ENCODE assay signal across 11 mouse cellular contexts in genomic region chr2:29944723-29945122, GRCm38 (mm10). TPM values are rescaled to one million over a fixed set of nuclear protein-coding genes. Genes with fewer than 3 reads are reported as not detected.
DNase-seq lines count a peak whose midpoint lies in the region; ATAC-seq lines count a peak whose summit lies in the region.
"Had no signal": no experiment of that assay in that cellular context is flagged by ENCODE, and none has a peak within 500 bp of the region (broad histone marks: within the 10 kb centered on the region; RNA-seq: fewer than 3 reads in every experiment).

No protein-coding gene starts in this region.

- no peak for DNase-seq in neural tube, embryonic 10.5 days (ENCODE audit: extremely low spot score, low spot score)
- peak; percentile 19 to 50 for DNase-seq in kidney, postnatal 4 days
- DNase-seq in c-Kit-positive CD71-positive TER-119-positive erythroid progenitor cells, embryonic 14.5 days (ENCODE audit: low spot score): no peak
- DNase-seq in layer of hippocampus, postnatal 25 days (ENCODE audit: extremely low spot score in 1 of 2, low spot score in 1 of 2): no peak
- DNase-seq: gastrocnemius, postnatal 36 days had no signal

- H3K9me3 ChIP-seq in neural tube, embryonic 13.5 days: no peaks in the 10 kb centered on the region
- no peaks in the 10 kb centered on the region for H3K9me3 ChIP-seq in heart, embryonic 14.5 days (ENCODE audit: control insufficient read depth, low read length)
- no peaks in the 10 kb centered on the region for H3K9me3 ChIP-seq in stomach, embryonic 16.5 days (replicated peaks; ENCODE audit: control insufficient read depth, low read length)
- H3K9me3 ChIP-seq in hindbrain, embryonic 16.5 days (ENCODE audit: control insufficient read depth, low read length): no peaks in the 10 kb centered on the region
- H3K9me3 ChIP-seq: midbrain, embryonic 12.5 days had no signal

- ATAC-seq in neural tube, embryonic 13.5 days (ENCODE audit: low read depth): no peak
- peak; percentile 71 for ATAC-seq in heart, embryonic 14.5 days (ENCODE audit: insufficient number of reproducible peaks, insufficient read depth, low FRiP score, low read depth)
- no peak for ATAC-seq in stomach, embryonic 16.5 days (ENCODE audit: insufficient read depth, low FRiP score)
- no peak for ATAC-seq in hindbrain, embryonic 16.5 days
- ATAC-seq: Patski had no signal

- H3K27me3 ChIP-seq in neural tube, embryonic 13.5 days: no peaks in the 10 kb centered on the region
- H3K27me3 ChIP-seq in heart, embryonic 14.5 days (ENCODE audit: control insufficient read depth, insufficient read depth, low read length): no peaks in the 10 kb centered on the region
- H3K27me3 ChIP-seq in stomach, embryonic 16.5 days (ENCODE audit: control insufficient read depth, insufficient read depth, low read length): no peaks in the 10 kb centered on the region
- no peaks in the 10 kb centered on the region for H3K27me3 ChIP-seq in hindbrain, embryonic 16.5 days (replicated peaks; ENCODE audit: control insufficient read depth, insufficient read depth, low read length)
- H3K27me3 ChIP-seq: midbrain, embryonic 12.5 days; Patski had no signal

- no peak overlapping the region for H3K4me2 ChIP-seq in neural tube, embryonic 13.5 days
- no peak overlapping the region for H3K4me2 ChIP-seq in heart, embryonic 14.5 days (ENCODE audit: low read length)
- no peak overlapping the region for H3K4me2 ChIP-seq in stomach, embryonic 16.5 days (ENCODE audit: low read depth, low read length)
- H3K4me2 ChIP-seq in hindbrain, embryonic 16.5 days (ENCODE audit: low read length): no peak overlapping the region
- H3K4me2 ChIP-seq: midbrain, embryonic 12.5 days had no signal

- WGBS in neural tube, embryonic 13.5 days: 71% methylated on average over 1 of the region's 1 CpGs
- WGBS in heart, embryonic 14.5 days: 23% methylated on average over 1 of the region's 1 CpGs
- 14% methylated on average over 1 of the region's 1 CpGs for WGBS in stomach, embryonic 16.5 days
- WGBS in hindbrain, embryonic 16.5 days: 63% methylated on average over 1 of the region's 1 CpGs

- no peak overlapping the region for H3K9ac ChIP-seq in neural tube, embryonic 13.5 days
- no peak overlapping the region for H3K9ac ChIP-seq in heart, embryonic 14.5 days (ENCODE audit: low read length)
- H3K9ac ChIP-seq in stomach, embryonic 16.5 days (ENCODE audit: low read length): no peak overlapping the region
- H3K9ac ChIP-seq in hindbrain, embryonic 16.5 days (ENCODE audit: low read depth, low read length): no peak overlapping the region
- H3K9ac ChIP-seq: midbrain, embryonic 12.5 days had no signal

- no peak overlapping the region for H3K4me3 ChIP-seq in neural tube, embryonic 13.5 days
- no peak overlapping the region for H3K4me3 ChIP-seq in heart, embryonic 14.5 days (ENCODE audit: control insufficient read depth in 1 of 2, insufficient read depth in 1 of 2, low read depth in 1 of 2, low read length in 2 of 2)
- no peak overlapping the region for H3K4me3 ChIP-seq in stomach, embryonic 16.5 days (replicated peaks; ENCODE audit: low read length)
- no peak overlapping the region for H3K4me3 ChIP-seq in hindbrain, embryonic 16.5 days (ENCODE audit: low read length)
- H3K4me3 ChIP-seq: midbrain, embryonic 12.5 days had no signal

- 0 out of 2 replicates have a peak overlapping the region, but pooled peaks have one; percentile 49 for H3K27ac ChIP-seq in neural tube, embryonic 13.5 days (replicated peaks)
- H3K27ac ChIP-seq in heart, embryonic 14.5 days (replicated peaks in 1 of 2; ENCODE audit: control insufficient read depth in 1 of 2, insufficient read depth in 1 of 2, low read depth in 2 of 2, low read length in 2 of 2): peak overlapping the region; percentile 85 to 91
- peak overlapping the region; percentile 70 for H3K27ac ChIP-seq in stomach, embryonic 16.5 days (ENCODE audit: low read length)
- no peak overlapping the region for H3K27ac ChIP-seq in hindbrain, embryonic 16.5 days (ENCODE audit: low read depth, low read length)
- H3K27ac ChIP-seq: midbrain, embryonic 12.5 days had no signal

- peaks cover 96% of the 10 kb centered on the region for H3K36me3 ChIP-seq in neural tube, embryonic 13.5 days
- H3K36me3 ChIP-seq in heart, embryonic 14.5 days (ENCODE audit: control insufficient read depth, insufficient read depth, low read length): peaks cover 98% of the 10 kb centered on the region
- H3K36me3 ChIP-seq in stomach, embryonic 16.5 days (ENCODE audit: control insufficient read depth, insufficient read depth, low read length): 0 out of 2 replicates have a peak, but pooled peaks cover 18% of the 10 kb centered on the region
- peaks cover 34% of the 10 kb centered on the region for H3K36me3 ChIP-seq in hindbrain, embryonic 16.5 days (ENCODE audit: control insufficient read depth, insufficient read depth, low read length)

- no peaks in the 10 kb centered on the region for H3K4me1 ChIP-seq in neural tube, embryonic 13.5 days (replicated peaks)
- H3K4me1 ChIP-seq in heart, embryonic 14.5 days (ENCODE audit: control insufficient read depth in 2 of 2, insufficient read depth in 2 of 2, low read length in 2 of 2): peaks cover 2 to 4% of the 10 kb centered on the region in 2 experiments; a peak in 1 of 4 replicates
- no peaks in the 10 kb centered on the region for H3K4me1 ChIP-seq in stomach, embryonic 16.5 days (ENCODE audit: control insufficient read depth, insufficient read depth, low read length)
- H3K4me1 ChIP-seq in hindbrain, embryonic 16.5 days (ENCODE audit: control insufficient read depth, insufficient read depth, low read depth, low read length): no peaks in the 10 kb centered on the region
- H3K4me1 ChIP-seq: midbrain, embryonic 12.5 days had no signal

RNA-seq across cellular contexts. Expression of gene Gle1, which starts 9.5 kb away (rescaled TPM):
- 72.3 and 74.1 TPM in 2 replicates for polyA plus RNA-seq in neural tube, embryonic 13.5 days (2015; fragmentation: Nextera tagmentation; extraction: Ambion mirVana)
- polyA plus RNA-seq in heart, embryonic 14.5 days (2014; fragmentation: Nextera tagmentation; extraction: Ambion mirVana): 36.1 and 38.1 TPM in 2 replicates
- polyA plus RNA-seq in stomach, embryonic 16.5 days (2015; fragmentation: Nextera tagmentation; extraction: Ambion mirVana): 50.0 and 54.3 TPM in 2 replicates
- 10 to 100 TPM; 37.9 to 39.3 TPM for total RNA-seq in layer of hippocampus, postnatal 25 days (2021)
- 59.6 and 66.0 TPM in 2 replicates for polyA plus RNA-seq in hindbrain, embryonic 16.5 days (2015; fragmentation: Nextera tagmentation; extraction: Ambion mirVana)

RNA-seq across cellular contexts. Expression of gene Sptan1, which starts 20.6 kb away (rescaled TPM):
- 186 and 209 TPM in 2 replicates for polyA plus RNA-seq in neural tube, embryonic 13.5 days (2015; fragmentation: Nextera tagmentation; extraction: Ambion mirVana)
- polyA plus RNA-seq in heart, embryonic 14.5 days (2014; fragmentation: Nextera tagmentation; extraction: Ambion mirVana): 156 and 161 TPM in 2 replicates
- 84.2 and 96.3 TPM in 2 replicates for polyA plus RNA-seq in stomach, embryonic 16.5 days (2015; fragmentation: Nextera tagmentation; extraction: Ambion mirVana)
- 100 to 1,000 TPM; 838 to 951 TPM for total RNA-seq in layer of hippocampus, postnatal 25 days (2021)
- 234 and 268 TPM in 2 replicates for polyA plus RNA-seq in hindbrain, embryonic 16.5 days (2015; fragmentation: Nextera tagmentation; extraction: Ambion mirVana)

RNA-seq across cellular contexts. Expression of gene Odf2, which starts 55.7 kb away (rescaled TPM):
- 65.6 and 68.1 TPM in 2 replicates for polyA plus RNA-seq in neural tube, embryonic 13.5 days (2015; fragmentation: Nextera tagmentation; extraction: Ambion mirVana)
- polyA plus RNA-seq in heart, embryonic 14.5 days (2014; fragmentation: Nextera tagmentation; extraction: Ambion mirVana): 46.8 and 47.2 TPM in 2 replicates
- polyA plus RNA-seq in stomach, embryonic 16.5 days (2015; fragmentation: Nextera tagmentation; extraction: Ambion mirVana): 50.9 and 56.1 TPM in 2 replicates
- total RNA-seq in layer of hippocampus, postnatal 25 days (2021): 100 to 1,000 TPM in 1 of 2 experiments, 10 to 100 TPM in 1; 78.2 to 115 TPM
- 61.0 and 61.2 TPM in 2 replicates for polyA plus RNA-seq in hindbrain, embryonic 16.5 days (2015; fragmentation: Nextera tagmentation; extraction: Ambion mirVana)

Comparison
In these comparisons a context has a peak if more than half of its experiments do, and no peak if none do; other contexts are left out.
1. DNase-seq: peak in kidney, postnatal 4 days (2 of 2); none in neural tube, embryonic 10.5 days (single experiment), c-Kit-positive CD71-positive TER-119-positive erythroid progenitor cells, embryonic 14.5 days (single experiment) and layer of hippocampus, postnatal 25 days (0 of 2).